Mouse (Mus musculus): ENCODE results near the gene Hnrnpdl.
A peak's percentile ranks its signal among the peaks of the same experiment; 100 is the strongest.

The Hnrnpdl gene

DNA sequence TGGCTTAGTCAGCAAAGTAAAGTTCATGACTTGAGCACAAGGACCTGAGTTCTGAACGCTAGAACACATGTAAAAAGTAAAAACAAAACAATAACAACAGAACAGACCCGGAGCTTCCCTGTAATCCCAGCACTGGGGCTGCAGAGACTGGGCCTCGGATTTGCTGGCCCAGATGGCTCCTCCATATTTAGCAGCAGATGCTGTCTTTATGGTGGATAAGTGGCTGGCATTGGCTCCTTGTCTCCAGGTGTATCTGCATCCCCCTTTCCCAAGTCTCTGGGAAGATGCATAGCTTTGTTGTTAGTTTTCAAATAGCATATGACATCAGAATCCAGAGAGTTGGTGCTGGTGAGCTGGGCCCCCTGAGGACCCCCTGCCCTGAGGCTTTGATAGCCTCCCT, 6.6 kb upstream of the Hnrnpdl start:
- DNase-seq (ENCODE audit: low spot score) = no peak

DNA sequence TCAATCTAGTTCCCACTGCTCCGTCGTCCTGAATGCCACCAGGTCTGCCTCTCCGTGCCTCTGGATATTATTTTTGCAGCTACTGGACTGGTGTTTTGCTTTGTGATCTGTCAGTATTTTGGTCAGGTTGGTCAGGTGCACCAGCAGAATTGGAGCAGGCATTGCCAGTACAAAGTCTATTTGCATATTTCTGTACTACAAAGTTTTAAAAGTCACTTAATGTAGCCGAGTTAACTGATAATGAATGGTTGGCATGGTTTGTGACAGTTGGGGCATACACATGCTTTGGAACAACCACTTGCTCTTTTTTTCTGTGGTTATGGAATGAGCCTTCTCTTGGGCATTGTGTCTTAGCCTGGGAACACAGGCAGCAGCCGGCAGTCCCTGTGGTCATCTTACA, 5.2 kb upstream of the Hnrnpdl start:
- DNase-seq (ENCODE audit: low spot score) = no peak

DNA sequence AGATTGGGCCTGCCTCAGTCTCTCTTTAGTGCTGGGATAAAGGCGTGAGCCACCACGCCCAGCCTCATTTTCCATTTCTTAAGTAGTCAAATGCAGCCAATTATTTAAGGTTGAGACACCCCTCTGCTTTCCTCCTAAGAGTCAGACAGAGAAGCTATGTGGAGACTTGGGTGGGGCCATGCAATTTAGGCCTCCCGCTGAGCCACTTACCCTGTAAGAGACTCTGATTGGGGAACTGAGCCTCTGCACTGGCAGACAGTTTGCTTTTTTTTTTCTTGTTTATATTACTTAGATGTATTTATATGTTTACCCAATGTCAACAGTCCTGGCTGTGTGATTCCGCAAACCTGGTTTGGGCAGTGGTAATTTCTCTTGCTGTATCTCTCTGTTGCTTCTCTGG, 4.6 kb upstream of the Hnrnpdl start:
- no peak for DNase-seq (ENCODE audit: low spot score)

DNA sequence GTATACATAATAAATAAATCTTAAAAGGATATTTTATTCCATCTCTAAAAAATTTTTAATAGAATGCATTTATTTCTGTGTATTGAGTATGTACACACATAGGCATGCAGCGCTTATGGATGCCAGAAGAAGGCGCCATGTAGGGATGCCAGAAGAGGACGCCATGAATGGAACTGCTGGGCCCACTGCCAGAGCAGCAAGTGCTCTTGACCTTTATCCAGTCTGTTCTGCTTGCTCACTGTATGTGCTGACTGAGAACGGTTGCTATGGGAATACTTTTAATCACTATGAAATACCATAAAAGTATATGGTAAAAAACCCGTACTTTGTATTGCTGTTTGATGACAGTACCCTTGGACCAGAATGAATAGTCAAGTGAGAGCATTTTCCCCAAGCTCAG, 3.9 kb upstream of the Hnrnpdl start:
- DNase-seq (ENCODE audit: low spot score) = no peak

DNA sequence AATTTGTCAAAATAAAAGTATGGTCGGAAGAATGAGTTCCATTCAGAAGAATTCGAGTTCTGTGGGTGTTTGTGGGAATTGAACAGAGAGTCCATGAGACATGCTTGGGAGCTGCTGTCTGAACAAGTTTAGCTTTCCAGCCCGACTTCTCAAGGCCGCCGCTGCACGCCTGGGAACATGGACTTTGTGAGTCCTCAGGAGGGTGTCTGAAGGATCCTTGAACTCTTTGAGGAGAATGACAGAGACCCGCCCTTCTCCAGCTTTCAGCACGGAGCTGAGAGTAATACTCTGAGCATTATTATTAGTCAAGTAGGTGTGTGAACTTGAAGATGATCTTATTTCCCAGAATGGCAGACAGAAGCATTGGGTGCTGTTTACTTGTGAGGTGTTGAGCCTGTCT, 3.0 kb upstream of the Hnrnpdl start:
- no peak for DNase-seq (ENCODE audit: low spot score)

DNA sequence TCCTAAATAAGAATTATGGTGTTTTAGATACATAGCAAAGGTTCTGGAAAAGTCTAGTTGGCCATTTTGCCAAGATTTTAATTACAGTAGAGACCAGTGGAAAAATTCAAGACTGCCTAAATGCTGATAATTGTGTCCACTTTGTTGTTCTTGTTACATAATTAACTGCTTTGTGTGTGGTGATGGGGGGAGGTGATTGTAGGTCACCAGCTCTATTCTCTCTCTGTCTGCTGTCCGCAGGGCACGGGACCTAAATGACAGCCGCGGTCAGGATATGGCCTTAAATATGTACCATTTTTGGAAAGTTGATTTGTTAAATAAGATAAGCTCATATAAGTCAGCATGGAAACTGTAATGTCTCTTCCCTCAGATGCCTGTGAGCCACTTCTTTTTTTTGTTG, 1.8 kb upstream of the Hnrnpdl start:
- no peak for DNase-seq (ENCODE audit: low spot score)

DNA sequence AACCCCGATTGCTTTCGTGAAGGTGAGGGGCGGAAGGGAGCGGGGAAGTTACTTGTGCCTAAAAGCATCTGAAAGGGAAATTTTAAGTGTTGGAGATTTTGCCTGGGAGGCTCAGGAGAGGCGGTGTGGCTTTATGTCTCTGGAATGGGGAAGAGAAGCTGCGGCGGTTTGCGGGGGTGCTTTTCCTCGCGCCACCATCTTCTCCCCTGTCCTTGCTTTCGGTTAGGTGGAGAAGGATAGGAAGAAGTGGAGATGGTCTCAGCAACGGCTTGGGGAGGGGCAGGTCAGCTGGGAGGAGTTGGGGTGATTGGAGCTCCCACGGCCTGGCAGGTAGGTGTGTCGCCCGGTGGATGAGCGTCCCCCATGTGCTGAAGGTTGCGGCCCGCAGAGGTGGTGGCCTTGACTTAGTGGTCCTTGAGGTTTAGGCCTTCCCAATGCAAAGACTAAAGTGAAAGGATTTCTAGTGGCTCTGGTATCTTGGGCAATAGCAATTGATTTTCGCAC, 869 bp upstream of the Hnrnpdl start:
- DNase-seq (ENCODE audit: low spot score) = no peak

DNA sequence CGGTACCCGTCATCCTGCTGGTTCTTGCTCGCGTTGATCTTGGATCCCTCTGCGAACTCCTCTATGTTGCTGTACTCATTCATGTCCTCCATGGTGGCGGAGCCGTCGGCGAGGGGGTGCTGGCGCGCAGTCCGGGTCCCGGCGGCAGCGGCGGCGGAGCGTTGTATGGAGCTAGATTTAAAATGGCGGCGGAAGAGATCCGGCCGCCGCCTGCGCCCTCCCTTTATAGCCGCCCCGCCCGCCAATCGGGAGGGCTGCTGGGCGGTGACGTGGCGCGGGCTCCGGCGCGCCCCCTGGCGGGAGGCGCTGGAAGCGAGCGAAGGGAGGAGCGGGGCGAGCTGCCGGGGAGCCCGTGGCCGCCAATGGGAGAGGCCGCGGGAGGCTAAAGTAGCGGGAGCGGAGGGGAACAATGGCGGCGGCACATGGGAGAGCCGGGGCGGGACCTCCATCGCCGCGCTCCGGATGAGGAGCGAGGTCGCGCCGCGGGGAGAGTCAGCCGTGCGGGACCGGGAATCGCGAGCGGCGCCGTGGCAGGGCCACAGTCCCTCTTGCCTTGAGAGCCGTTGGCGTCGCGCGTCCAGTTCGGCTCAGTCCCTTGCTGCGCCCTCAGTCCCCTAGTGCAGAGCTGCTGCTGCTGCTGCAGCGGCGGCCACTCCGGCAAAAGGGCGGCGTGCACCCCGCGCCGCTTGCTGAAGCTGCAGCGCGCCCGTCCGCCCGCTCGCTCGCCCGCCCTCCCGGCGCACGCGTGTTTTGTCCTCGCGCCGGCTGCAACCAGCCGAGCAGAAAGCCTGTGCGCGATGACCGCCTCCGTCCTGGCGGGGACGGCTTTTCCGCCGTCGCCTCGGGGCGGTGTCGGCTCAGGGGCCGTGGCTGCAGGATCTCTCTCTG, 506 bp downstream of the Hnrnpdl start:
- DNase-seq (ENCODE audit: low spot score) = peak; percentile 98

DNA sequence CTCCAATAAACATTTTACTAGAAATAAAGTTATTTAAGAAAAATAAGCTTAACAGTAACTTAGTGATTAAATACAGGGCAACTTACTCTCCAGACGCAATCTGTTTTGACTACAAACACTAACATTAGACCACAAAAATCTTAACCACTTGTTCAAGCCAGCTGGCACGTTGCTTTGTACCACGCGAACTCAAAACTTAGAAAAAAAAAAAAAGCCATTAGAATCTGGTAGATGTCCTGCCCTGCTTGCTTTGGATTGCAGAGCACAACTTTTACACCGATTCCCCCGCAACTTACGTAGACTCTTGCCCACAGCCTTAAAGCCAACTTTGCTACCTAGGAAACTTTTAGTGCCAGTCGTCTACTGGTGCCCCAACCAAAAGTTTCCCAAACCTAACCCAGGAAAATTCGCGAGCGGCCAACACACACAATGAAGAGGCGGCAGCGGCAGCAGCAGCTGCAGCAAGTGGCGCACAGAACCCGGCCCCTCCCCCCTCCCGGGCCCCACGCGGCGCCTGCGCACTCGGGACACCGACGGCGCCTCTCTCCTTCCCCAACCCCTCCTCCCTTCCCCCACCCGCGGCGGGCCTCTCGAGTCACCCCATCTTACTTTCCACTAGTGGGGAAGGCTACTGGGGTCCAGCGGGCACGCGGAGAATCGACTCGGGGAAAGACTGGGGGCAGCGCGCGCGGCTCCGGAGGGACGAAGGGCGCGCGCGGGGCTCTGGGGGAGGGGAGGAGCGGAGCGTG, 1.3 kb downstream of the Hnrnpdl start:
- DNase-seq (ENCODE audit: low spot score) = peak; percentile 93

DNA sequence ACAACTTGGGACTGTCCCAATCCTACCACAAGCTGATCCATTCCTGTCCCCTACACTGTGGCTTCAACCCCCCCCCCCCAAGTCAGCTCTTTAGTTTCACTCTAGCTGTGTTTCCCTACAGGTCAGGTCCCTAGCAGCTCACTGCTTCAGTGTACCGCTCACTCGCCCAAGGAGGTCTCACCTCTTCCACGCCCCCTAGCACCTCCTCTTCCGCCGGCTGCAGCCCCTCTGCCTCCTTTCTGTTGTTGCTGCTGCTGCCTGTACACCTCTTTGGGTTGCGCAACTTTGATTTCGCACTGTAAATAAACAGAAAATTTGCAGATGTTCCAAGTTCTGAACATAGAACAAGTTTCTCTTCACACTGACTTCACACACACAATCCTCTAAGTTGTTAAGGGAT, 2.8 kb downstream of the Hnrnpdl start:
- DNase-seq (ENCODE audit: low spot score) = no peak

DNA sequence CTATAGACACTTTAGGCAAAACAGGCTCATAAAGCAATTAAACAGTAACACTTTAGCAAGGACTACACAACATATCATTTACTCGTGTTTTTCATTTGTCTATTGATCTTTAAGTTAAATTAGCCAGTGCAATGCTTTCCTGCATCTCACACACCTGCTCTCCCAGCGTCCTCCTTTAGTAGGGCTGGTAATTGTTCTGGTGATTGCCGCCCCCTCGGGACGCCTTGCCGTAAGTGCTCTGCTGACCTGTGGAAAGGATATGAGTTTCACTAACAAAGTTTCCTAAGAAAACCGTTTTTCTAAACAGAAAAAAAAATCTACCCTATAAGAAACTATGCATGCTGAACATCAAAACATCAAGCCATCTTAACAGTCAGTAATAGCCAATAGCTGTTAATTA, 3.5 kb downstream of the Hnrnpdl start:
- no peak for DNase-seq (ENCODE audit: low spot score)

DNA sequence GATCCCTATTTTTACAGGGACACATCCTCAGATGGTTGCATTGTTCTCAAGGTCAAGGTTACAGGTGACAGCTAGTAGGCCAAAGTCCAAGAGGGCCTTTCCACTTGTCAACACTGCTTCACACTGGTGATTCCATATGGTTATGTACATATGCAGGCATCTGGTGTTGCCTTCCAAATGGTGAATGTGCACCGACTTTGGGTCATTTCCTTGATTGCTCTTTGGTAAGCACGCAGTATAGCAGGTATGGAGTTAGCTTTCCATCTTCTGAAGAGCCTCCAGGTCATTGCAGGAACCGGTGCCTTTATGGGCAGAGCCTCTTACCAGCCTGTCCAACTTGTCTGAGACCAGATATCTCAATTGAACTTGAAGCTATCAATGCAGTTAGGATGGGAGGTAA, 6.8 kb downstream of the Hnrnpdl start:
- DNase-seq (ENCODE audit: low spot score) = no peak

DNA sequence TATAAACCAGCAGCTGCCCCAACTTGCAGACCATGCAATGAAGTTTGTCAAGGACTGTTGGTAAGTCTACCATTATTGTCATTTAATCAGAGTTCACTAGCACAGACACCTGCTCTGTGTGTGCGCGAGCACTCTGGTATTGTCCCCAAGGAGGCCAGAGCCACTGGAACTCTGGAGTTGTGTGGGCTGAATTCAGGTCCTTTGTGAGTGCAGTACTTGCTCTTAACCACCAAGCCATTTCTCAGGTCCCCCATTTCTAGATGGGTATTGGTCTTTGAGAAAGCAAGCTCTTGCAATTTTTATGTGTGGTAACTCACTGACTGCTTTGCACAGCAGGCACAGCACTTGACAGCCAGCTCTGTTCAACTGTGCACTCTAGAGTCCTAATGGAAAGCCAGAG, 7.4 kb downstream of the Hnrnpdl start:
- DNase-seq (ENCODE audit: low spot score) = no peak

DNA sequence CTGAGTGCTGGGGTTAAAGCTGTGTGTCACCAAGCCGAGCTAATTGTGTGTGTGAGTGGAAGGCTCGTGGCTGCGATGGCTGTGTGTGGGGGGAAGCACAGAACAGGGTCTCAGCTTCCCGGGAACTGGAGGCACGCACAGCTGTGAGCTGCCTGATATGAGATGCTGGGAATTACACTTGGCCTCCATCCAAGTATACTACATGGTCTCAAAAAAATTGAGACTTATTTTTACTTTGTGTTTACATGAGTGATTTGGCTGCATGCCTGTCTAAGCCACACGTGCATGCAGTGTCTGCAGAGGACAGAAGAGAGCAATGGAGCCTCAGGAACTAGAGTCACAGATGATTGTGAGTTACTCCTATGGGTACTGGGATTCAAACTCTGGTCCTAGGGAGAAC, 9.4 kb downstream of the Hnrnpdl start:
- no peak for DNase-seq (ENCODE audit: low spot score)

DNA sequence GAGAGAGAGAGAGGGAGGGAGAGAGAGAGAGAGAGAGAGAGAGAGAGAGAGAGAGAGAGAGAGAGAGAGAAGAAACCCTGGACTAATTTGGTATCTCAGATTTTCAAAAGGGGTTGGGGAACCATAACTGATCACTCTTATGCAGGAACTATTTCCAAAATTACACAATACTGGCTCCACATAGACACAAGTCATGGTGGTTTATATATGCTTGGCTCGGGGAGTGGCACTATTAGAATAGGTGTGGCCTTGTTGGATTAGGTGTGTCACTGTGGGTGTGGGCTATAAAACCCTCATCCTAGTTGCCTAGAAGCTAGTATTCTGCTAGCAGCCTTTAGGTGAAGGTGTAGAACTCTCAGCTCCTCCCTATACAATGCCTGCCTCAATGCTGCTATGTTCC, 14.6 kb downstream of the Hnrnpdl start:
- DNase-seq (ENCODE audit: low spot score) = no peak

DNA sequence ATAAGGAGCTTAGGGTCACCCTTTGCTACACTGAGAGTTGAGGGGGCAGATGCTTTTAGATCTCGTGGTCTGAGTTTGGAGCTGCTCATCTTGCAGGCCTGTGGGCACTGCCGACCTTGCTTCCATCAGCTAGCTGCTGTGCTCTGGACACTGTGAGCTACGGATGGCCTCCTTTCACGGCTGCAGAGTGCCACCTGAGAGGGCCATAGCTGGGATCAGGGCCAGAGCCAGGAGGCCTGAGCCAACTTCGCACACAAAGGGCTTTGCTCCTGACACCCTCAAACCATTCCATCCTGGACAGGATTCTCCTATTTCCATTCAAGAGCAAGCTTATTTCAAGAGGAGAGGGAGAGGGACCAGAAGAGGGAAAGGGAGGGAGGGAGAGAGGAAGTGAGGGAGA, 15.1 kb downstream of the Hnrnpdl start:
- DNase-seq (ENCODE audit: low spot score) = no peak

DNA sequence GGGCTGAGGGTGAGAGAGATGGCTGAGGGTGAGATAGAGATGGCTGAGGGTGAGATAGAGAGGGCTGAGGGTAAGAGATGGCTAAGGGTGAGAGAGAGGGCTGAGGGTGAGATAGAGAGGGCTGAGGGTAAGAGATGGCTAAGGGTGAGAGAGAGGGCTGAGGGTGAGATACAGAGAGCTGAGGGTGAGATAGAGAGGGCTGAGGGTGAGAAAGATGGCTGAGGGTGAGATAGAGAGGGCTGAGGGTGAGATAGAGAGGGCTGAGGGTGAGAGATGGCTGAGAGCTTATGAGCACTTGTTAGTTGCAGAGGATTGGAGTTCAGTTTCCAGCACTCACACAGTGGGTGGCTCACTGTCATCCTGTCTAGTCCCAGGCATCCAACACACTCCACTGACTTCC, 19.4 kb downstream of the Hnrnpdl start:
- no peak for DNase-seq (ENCODE audit: low spot score)

DNA sequence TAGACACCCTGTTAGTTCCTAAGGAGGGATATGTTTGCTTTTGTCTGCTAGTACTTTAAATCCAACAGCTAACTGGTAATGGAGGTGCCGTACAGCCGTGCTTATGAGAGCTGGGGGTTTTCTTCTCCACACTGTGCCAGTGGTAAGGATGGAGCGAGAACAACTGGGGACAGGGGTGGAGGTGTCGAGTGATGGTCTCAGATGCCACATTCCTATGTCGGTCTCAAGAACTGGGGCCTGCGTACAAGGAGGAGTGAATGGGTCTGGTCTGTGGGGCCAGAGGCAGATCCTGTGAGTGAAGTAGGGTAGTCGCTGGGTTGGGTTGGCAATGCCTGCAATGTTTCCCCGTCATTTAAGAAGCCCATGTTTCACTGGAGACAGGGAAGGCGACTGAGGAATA, 26.9 kb downstream of the Hnrnpdl start:
- no peak for DNase-seq (ENCODE audit: low spot score)

DNA sequence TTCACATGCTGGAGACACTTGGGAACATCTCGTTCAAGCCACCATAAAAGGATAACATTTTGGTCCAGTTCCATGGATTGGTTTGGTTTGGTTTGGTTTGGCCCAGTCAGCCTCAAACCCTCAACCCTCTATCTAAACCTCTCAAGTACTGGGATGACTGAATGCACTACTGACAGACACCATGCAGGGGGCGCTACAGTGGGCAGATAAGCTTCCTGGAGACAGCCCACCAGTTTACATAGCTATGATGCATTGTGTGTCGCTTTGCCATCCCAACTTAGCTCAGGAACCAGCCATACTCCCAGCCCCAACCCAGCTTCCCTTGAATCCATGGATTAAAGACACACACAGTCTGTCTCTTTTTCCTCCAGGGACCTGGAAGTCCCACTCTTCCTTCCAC, 31.0 kb downstream of the Hnrnpdl start:
- no peak for DNase-seq (ENCODE audit: low spot score)

DNA sequence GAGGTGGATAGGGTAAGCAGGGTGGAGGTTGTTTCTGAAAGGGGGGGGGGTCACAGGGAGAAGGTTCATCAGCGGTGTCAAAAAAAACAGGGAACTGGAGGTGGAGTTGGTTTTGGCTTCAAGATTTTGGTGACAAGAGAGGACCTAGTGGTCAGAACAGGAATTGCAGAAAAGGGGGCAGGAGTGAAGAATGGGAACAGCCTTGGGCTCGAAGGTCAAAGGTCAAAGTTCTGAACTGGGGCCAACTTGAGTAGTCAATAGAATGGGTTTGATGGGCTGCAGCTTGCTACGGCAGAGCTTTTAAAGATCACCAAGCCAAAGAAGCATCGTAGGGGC, 32.5 kb downstream of the Hnrnpdl start:
- DNase-seq (ENCODE audit: low spot score) = no peak

DNA sequence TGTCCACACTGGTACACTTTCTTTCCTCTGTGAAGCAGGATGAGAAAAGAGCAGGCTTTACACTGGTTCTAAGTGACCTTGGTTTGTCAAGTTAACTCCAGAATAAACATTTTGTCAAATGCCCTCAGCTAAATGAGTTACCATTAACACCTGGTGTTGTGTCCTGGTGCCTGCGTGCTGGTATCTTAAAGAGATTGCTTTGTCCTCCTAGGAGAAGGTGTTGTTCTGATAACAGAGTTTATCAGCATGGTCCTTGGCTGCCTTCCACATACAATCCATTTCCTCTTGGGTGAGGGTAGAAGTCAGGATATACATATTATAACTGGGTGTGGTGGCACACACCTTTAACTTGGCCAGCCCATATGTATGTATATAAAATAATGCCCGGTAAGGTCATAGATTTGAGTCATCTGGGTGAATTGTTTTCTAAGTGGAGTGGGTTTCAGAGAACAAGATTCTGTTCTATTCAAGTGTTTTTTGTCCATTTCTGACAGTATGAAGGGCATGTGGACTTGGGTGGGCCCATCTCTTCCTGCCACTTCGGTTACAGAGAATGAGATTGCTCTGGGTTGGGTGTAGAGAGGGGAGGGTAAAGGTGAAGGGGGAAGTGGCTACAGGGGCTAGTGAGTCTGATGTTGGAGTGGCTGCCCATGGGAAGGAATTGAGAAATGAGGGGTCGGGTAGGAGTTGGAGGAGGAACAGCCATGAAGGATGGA, 33.0 kb downstream of the Hnrnpdl start:
- DNase-seq (ENCODE audit: low spot score) = no peak

DNA sequence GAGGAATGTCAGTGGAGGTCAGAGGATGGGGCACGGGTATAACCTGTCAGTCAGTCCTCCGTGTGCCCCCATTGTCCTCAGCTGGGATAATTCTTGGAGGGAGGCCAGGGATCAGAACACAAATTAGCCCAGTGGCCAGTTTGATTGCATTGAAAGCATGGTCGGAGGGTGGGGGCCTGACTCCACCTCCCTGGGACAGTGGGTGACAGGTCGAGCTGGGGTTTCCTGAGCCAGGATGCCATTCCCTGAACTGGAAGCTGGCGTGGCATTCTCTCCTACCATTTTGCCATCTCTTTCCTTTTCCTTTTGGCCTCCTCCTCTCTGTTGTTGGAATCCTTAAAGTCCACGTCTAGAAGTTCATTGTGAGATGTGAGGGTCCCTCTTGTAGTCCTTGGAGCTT, 33.6 kb downstream of the Hnrnpdl start:
- DNase-seq (ENCODE audit: low spot score) = no peak

DNA sequence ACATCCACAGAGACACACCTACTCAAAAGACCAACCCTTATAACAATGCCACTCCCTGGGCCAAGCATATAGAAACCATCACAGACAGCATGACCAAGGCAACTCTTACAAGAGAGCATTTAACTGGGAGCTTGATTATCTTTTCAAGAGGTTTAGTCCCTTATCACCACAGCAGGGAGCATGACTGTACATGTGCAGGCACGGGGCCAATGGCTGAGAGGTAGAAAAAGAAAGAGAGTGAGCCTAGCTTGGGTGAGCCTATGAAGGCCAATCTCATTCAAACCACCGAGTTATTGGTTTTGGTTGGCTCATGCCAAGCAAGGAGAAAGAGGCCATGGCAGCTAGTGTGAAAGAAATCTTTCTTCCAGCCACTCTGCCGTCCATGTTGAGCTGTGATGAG, 34.0 kb downstream of the Hnrnpdl start:
- no peak for DNase-seq (ENCODE audit: low spot score)
